Mouse (Mus musculus): ENCODE data around the gene Edem1. TPM values are rescaled to one million over a fixed set of nuclear protein-coding genes. Genes with fewer than 3 reads are reported as not detected.

Edem1 gene
- polyA plus RNA-seq (2014; fragmentation: Illumina TruSeq; extraction: RNeasy Lipid Tissue Mini Kit (QIAGEN cat#74804); ENCODE audit: low replicate concordance): 233 TPM

DNA sequence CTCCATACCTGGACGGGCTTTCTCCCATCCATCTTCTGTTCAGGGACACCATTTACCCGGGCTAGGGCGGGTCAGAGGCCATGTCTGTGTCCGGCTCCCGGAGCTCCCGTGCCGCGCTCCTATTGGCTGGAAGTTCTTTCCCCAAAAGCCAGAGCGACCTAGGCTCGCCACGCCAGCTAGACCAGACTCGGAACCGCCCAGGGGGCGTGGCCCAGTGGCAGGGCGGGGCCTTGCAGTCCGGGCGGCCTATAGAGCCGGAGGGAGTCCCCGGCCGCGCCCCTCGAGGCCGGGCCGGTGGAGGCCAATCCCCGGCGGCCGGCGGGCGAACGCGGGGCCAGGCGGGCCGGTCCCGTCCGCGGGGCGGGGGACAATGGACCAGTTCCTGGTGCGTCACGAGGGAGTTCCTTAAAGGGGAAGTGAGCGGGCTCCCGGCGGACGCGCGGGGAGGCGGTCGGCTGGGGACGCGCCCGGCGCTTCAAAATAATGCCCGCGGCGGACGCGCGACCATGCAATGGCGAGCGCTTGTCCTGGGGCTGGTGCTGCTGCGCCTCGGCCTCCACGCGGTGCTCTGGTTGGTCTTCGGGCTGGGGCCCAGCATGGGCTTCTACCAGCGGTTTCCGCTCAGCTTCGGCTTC lies at the start of gene Edem1:
Edem1 (plus strand) TSS at position 408 of the 635 bp plus-strand sequence.

GRCm38 (mm10) chr6:108782526-108783183 lies 45.8 kb upstream of the Edem1 start, which contains the start of gene Arl8b:
TSS of gene Arl8b (plus strand) at chr6:108783099.

Other genes with a start within 250 kb of the Edem1 start
- 34.0 TPM for gene Bhlhe40, start 168.0 kb upstream of the Edem1 start, polyA plus RNA-seq (2014; fragmentation: Illumina TruSeq; extraction: RNeasy Lipid Tissue Mini Kit (QIAGEN cat#74804); ENCODE audit: low replicate concordance)
- 192 TPM for gene Arl8b, start 45.5 kb upstream of the Edem1 start, polyA plus RNA-seq (2014; fragmentation: Illumina TruSeq; extraction: RNeasy Lipid Tissue Mini Kit (QIAGEN cat#74804); ENCODE audit: low replicate concordance)